Mouse (Mus musculus): ENCODE results near the gene Tecr. TPM values are rescaled to one million over a fixed set of nuclear protein-coding genes. Genes with fewer than 3 reads are reported as not detected.
"Not testable (repeated sequence)": the region's sequence is repeated elsewhere in the genome, so short reads cannot be mapped to it uniquely, and the experiment has no call there.

Gene Tecr
- total RNA-seq, 2 experiments from 2014 or later, result 498 to 523 TPM

- DNase-seq (ENCODE audit: low spot score in 2 of 2), result no peak
These were observed 23.0 kb downstream of the Tecr start for GRCm38 (mm10) chr8:83584771-83585170.

- no peak for DNase-seq (ENCODE audit: low spot score in 2 of 2)
These were observed 24.5 kb downstream of the Tecr start for GRCm38 (mm10) chr8:83583236-83583635.

- DNase-seq (ENCODE audit: low spot score in 2 of 2), result peak in 1 of 2 experiments; percentile 17
These were observed 25.5 kb downstream of the Tecr start for GRCm38 (mm10) chr8:83582226-83582625.

- DNase-seq (ENCODE audit: low spot score in 2 of 2), result peak in 1 of 2 experiments; percentile 13
These were observed 26.9 kb downstream of the Tecr start for GRCm38 (mm10) chr8:83580826-83581225.

- no peak for DNase-seq (ENCODE audit: low spot score in 2 of 2)
These were observed 28.1 kb downstream of the Tecr start for GRCm38 (mm10) chr8:83579676-83580075.

- peak; percentile 17 to 19 for DNase-seq (ENCODE audit: low spot score in 2 of 2)
These were observed 29.4 kb downstream of the Tecr start for GRCm38 (mm10) chr8:83578131-83579055.

GRCm38 (mm10) chr8:83577384-83577791 is 30.4 kb downstream of the Tecr start:
- peak; percentile 32 to 53 for DNase-seq (ENCODE audit: low spot score in 2 of 2)

- peak in 1 of 2 experiments; percentile 19 for DNase-seq (ENCODE audit: low spot score in 2 of 2)
These were observed 30.9 kb downstream of the Tecr start for GRCm38 (mm10) chr8:83576921-83577320.

- peak in 1 of 2 experiments; percentile 15 for DNase-seq (ENCODE audit: low spot score in 2 of 2)
These were observed 31.3 kb downstream of the Tecr start for GRCm38 (mm10) chr8:83576516-83576895.

GRCm38 (mm10) chr8:83575561-83576515 is 31.9 kb downstream of the Tecr start:
- DNase-seq (ENCODE audit: low spot score in 2 of 2), result peak; percentile 1 to 24

GRCm38 (mm10) chr8:83574631-83575315 is 33.0 kb downstream of the Tecr start:
- peak in 1 of 2 experiments; percentile 20 for DNase-seq (ENCODE audit: low spot score in 2 of 2)

- peak; percentile 4 to 27 for DNase-seq (ENCODE audit: low spot score in 2 of 2)
These were observed 34.5 kb downstream of the Tecr start for GRCm38 (mm10) chr8:83573140-83573875.

- peak in 1 of 2 experiments; percentile 16 for DNase-seq (ENCODE audit: low spot score in 2 of 2)
These were observed 35.4 kb downstream of the Tecr start for GRCm38 (mm10) chr8:83572246-83572812.

GRCm38 (mm10) chr8:83571791-83572190 is 36.0 kb downstream of the Tecr start:
- DNase-seq (ENCODE audit: low spot score in 2 of 2), result peak; percentile 6 to 18

GRCm38 (mm10) chr8:83571001-83571340 is 36.8 kb downstream of the Tecr start:
- DNase-seq (ENCODE audit: low spot score in 2 of 2), result not testable (repeated sequence)

GRCm38 (mm10) chr8:83570272-83571000 is 37.3 kb downstream of the Tecr start:
- peak in 1 of 2 experiments; percentile 17 for DNase-seq (ENCODE audit: low spot score in 2 of 2)

- peak in 1 of 2 experiments; percentile 16 for DNase-seq (ENCODE audit: low spot score in 2 of 2)
These were observed 38.6 kb downstream of the Tecr start for GRCm38 (mm10) chr8:83569165-83569564.

GRCm38 (mm10) chr8:83568755-83569154 is 39.0 kb downstream of the Tecr start:
- DNase-seq (ENCODE audit: low spot score in 2 of 2), result peak in 1 of 2 experiments; percentile 15

GRCm38 (mm10) chr8:83568128-83568527 is 39.6 kb downstream of the Tecr start:
- no peak for DNase-seq (ENCODE audit: low spot score in 2 of 2)
